Mouse (Mus musculus) spleen, postnatal 10 days (tissue): ENCODE results near the gene Emd.
A peak's percentile ranks its signal among the peaks of the same experiment; 100 is the strongest.

Source experiments
- DNase-seq, 2 experiments: peaks; one replicate each; pipeline ENCODE4 v3.0.0; 2021 to 2022; ENCODE audit warnings: low spot score in 2 of 2

Emd gene

GRCm38 (mm10) chrX:74273422-74274322 is 19.2 kb downstream of the Emd start:
- DNase-seq: no peak

- no peak for DNase-seq
Measured at GRCm38 (mm10) chrX:74277916-74278315, 23.4 kb downstream of the Emd start.

GRCm38 (mm10) chrX:74281041-74281731 is 26.7 kb downstream of the Emd start:
- no peak for DNase-seq

GRCm38 (mm10) chrX:74281732-74282394 is 27.4 kb downstream of the Emd start, which contains the start of the genes Taz and Dnase1l1:
TSS of gene Taz (plus strand) at chrX:74281912.
TSS of gene Dnase1l1 (minus strand) at chrX:74282337.
- DNase-seq: peak; percentile 62 to 82

GRCm38 (mm10) chrX:74282395-74283091 is 28.1 kb downstream of the Emd start:
- DNase-seq: peak; percentile 76 to 92

- no peak for DNase-seq
Measured at GRCm38 (mm10) chrX:74283092-74283437, 28.6 kb downstream of the Emd start.

GRCm38 (mm10) chrX:74293431-74293830 is 38.9 kb downstream of the Emd start:
- DNase-seq: no peak

- peak; percentile 88 to 95 for DNase-seq
Measured at GRCm38 (mm10) chrX:74296538-74297448, 42.3 kb downstream of the Emd start, which contains the start of gene Atp6ap1. TSS of gene Atp6ap1 (plus strand) at chrX:74297097.

- DNase-seq: no peak
Measured at GRCm38 (mm10) chrX:74298348-74298747, 43.9 kb downstream of the Emd start.

- no peak for DNase-seq
Measured at GRCm38 (mm10) chrX:74299721-74300120, 45.2 kb downstream of the Emd start.

- peak; percentile 75 to 82 for DNase-seq
Measured at GRCm38 (mm10) chrX:74304867-74305700, 50.6 kb downstream of the Emd start, which contains the start of gene Gdi1. TSS of gene Gdi1 (plus strand) at chrX:74304998.
